Mouse (Mus musculus) heart, adult 8-10 months (tissue): ENCODE measurements around the gene Slc22a28. TPM values are rescaled to one million over a fixed set of nuclear protein-coding genes. Genes with fewer than 3 reads are reported as not detected.
A peak's percentile ranks its signal among the peaks of the same experiment; 100 is the strongest.
"Not testable (repeated sequence)": the region's sequence is repeated elsewhere in the genome, so short reads cannot be mapped to it uniquely, and the experiment has no call there.

Experiments
- DNase-seq: peaks from one replicate; pipeline ENCODE4 v3.0.0; 2022; ENCODE audit warnings: low spot score
- total RNA-seq, 4 experiments: library from RNA; stranded (reverse); gene quantifications; 2 replicates each; pipeline ENCODE4 v1.2.4; 2022

Slc22a28 gene
- total RNA-seq = not detected

DNA sequence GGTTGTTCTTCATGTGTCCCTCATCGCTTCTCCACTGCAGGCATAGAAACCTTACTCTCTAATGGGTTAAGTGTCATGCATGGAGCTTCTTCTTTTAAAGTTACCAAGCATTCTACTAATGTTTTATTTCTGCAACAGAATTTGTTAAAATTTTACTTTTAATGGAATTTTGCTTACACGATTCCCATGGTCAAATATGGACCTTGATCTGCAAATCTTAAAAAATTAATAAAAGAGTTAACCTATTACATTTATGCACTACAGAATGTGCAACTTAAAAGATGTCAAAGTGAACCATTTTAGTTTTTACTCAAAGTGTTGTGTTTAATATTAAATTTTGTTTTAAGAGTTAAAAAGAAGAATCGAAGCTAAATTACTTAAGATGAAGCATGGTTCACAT lies at the start of gene Slc22a28:
Gene Slc22a28 (minus strand): TSS at position 102 of the 400 bp plus-strand sequence.
- DNase-seq = not testable (repeated sequence)

DNA sequence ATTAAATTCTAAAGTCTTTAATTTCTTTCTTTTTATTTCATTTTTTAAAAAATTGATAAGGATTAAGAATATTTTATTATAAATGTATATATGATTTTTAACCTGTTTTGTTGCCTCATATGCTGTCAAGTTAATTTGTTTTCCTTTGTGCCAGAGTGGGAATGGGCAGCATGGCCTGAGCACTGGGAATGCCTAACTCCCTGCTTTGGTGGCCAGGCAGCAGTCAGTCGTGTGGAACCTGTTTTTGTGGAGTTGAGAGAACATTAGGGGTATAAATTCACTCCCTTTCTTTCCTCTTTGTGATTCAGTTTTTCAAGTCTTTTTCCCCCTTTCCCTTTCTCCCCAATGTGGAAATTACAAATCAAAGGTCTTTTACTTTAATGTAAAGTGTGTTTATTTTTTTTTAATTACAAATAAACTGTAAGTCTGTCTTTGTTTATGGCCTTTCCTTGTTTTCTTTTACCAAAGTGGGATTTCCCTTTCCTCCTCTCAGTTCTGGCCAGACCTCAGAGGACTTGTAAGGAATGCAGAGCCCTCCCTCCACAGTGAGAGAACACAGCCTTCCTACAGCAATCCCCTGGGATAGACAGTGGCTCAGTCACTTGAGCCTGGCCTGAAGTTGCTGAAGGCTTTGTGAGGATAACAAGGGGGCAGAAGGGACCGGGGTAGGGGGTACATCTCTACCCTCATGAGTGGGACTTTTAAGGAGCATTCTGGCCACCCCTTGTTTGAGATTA lies 17.2 kb upstream of the Slc22a28 start:
- DNase-seq = no peak

DNA sequence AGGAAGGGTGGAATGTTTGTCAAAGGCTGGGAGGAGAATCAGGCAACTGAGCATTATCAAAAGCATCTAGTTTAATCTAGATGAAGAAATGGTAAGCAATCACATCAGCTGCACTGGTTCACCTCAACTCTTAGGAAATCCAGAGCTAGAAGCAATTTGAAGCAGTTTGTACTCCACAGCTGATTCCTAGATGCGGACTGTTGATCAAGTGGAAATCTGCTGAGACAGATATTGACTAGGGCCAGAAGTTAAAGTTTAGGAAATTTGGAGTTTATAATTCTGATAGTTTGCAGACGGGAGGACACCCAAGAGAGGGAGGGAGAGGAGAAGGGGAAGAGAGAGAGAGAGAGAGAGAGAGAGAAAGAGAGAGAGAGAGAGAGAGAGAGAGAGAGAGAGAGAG lies 10.9 kb upstream of the Slc22a28 start:
- not testable (repeated sequence) for DNase-seq

DNA sequence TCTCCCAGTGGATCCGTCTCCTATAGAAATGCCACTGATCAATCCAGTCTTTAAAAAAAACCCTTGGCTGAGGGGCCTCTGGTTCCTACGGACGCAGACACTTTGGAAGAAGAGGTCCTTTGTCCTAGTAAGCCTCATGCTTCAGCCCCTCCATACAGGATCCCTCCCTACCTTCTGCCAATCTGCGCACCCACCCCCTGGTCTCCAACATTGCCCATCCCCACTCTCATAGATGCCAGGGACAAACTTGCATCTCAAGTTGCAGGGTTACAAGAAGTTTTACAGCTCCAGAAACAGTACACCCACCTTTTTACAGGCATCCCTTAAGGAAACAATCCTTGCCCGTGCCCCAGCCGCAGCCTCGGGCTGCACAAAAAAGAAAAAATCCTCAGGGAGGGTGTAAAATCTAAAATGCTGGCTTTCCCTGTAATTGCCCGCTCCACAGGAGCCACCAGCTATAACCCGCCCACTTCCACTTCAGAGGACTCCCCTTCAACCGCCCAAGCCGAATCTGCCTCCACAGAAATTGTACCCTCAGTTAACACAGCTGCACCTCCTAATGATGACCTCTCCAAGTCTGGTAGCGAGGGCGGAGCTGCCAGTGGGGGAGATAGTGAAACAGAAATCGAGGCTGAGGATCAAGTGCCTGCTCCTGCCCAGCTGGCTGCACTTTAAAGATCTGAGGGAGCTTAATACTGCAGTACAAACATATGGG lies 2.5 kb upstream of the Slc22a28 start:
- DNase-seq = not testable (repeated sequence)

DNA sequence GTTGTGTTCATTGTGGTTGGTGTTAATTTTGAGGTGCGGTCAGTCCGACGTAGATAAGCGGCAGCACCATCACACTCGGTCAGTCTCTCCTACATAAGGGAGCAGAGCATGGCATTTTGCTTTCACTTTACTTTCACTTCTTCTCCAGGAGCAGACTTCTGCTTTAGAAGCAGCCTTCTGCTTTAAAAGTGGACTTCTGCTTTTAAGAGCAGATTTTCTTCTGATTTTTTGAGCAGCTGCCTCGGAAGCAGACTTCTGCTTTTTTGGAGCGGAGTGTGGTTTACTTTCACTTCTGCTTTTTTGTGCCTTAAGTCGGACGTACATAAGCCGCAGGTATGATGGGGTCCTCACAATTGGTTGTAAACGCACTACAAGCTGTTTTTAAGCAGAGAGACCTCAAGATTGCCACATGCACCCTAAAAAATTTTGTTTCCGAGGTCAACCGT lies 111.9 kb downstream of the Slc22a28 start:
- DNase-seq = peak; percentile 32

DNA sequence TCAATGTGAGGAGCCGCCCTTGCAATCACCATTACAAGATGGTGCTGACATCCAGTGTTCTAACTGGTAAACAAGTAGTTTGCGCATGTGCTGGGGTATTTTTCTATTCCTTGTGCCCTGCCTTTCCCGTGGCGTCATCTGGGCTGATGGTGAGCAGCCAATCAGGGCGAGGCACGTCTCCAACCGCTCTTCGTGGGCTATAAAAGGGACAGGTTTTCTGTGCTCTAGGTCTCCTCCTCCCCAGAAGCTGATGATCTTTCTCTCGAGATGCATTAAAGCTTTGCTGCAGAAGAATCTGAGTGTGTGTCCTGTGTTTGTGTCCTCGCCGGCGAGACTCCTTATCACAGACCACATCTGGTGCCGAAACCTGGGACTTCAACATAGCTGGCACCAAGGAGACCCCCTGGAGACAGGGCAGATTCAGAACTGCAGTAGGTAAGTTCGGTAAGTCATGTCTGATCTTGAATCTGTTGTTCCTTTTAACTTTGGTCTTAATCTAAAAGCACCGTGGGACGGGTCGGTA lies 112.4 kb downstream of the Slc22a28 start:
- not testable (repeated sequence) for DNase-seq

DNA sequence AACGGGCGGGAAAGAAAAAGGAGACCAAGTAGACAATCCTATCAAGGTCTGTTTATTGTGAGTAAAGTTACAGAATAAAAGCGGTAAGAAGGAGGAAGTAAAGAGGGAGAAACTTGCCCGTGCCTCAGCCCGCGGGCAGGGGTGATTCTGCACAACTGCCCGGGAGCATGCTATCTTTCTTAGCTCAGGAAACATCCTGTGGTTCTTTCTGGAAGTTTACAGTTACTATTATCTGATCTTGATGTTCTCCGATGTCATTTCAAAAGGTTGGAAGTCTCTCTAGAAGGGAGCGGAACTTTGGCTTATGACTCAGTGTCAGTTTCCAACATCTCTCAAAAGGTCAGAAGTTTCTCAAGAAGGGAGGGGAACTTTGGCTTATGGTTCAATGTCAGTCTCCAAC lies 113.2 kb downstream of the Slc22a28 start:
- not testable (repeated sequence) for DNase-seq

Other genes starting within 250 kb of the Slc22a28 start
- not detected for gene Slc22a27, start 166.0 kb downstream of the Slc22a28 start, total RNA-seq
- gene Slc22a29, start 86.9 kb upstream of the Slc22a28 start, total RNA-seq = not detected